Mouse (Mus musculus): ENCODE measurements around the gene Ppil6. TPM values are rescaled to one million over a fixed set of nuclear protein-coding genes. Genes with fewer than 3 reads are reported as not detected.
A peak's percentile ranks its signal among the peaks of the same experiment; 100 is the strongest.

Ppil6 gene
- polyA plus RNA-seq, 1 experiment from 2014 or later: 3.5 TPM

DNA sequence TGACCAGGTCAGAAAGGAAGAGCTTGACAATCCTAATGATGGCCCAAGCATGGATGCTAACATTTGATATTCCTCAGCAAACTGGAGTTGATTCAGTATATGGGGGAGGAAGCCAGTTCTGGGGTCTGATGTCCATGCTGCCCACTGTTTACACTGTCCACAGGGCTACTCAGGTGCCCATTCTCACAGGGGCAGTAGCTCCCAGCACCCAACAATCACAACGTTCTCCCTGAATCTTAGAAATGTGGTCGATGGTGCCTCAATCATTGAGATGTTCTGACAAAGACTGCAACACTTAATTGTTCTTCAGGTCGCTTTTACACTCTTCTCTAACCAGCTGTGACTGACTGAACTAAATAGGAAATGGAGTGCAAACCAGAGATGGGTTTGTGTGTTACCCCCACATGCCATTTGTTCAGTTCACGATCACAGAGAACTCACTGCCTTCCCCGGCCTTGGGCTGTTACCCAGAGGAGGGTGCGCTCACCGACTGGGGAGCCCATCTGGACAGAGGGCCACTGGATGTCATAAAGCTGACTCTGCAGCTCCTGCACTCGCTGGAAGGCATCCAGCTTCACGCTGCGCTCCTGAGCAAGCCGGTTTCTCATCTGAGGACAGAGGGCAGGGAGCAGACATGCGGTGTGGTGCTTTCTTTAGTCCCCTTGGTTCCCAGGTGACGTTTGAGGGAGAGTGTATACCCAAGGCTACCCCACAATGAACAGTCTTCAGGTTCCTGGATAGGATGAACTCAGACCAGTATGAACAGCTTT lies 56.3 kb downstream of the Ppil6 start:
- ATAC-seq (ENCODE audit: low read depth): no peak
- WGBS: 50% methylated on average over 13 of the region's 13 CpGs

DNA sequence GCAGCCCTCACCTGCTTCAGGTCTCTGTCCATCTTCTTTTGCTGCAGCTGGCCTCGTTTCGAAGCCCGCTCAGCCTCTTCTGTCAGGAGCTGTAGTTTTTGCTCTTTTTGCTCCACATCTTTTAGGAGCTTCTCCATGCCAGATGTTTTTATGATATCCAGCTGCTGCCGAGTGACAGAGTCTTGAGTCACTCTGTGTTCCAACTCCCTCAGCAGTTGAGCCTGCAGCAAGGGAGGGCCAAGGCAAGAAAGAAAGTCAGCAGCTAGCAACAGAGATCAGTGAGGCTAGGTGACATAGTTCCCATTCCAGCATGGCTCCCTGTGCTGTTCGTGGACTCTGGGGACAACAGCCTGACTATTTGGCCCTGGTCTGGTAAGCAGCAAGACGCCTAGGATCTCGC lies 60.5 kb downstream of the Ppil6 start:
- no peaks in the 10 kb centered on the region for H3K27me3 ChIP-seq (ENCODE audit: control insufficient read depth, insufficient read depth, low read length)
- H3K4me2 ChIP-seq (ENCODE audit: low read depth, low read length): no peak overlapping the region
- H3K4me3 ChIP-seq (ENCODE audit: low read depth, low read length): no peak overlapping the region
- H3K27ac ChIP-seq (ENCODE audit: low read depth, low read length): no peak overlapping the region
- H3K4me1 ChIP-seq (ENCODE audit: control insufficient read depth, insufficient read depth, low read length): no peaks in the 10 kb centered on the region
- no peak overlapping the region for H3K9ac ChIP-seq (replicated peaks; ENCODE audit: low read depth, low read length)
- H3K9me3 ChIP-seq (ENCODE audit: control insufficient read depth, low read length): no peaks in the 10 kb centered on the region
- ATAC-seq (ENCODE audit: low read depth): no peak
- WGBS: 84% methylated on average over 7 of the region's 7 CpGs
- no peaks in the 10 kb centered on the region for H3K36me3 ChIP-seq (ENCODE audit: control insufficient read depth, insufficient read depth, low read length)

More for the DNA sequence above, 56.3 kb downstream of the Ppil6 start:
- Histone ChIP-seq H3K4me1 (ENCODE audit: control insufficient read depth, insufficient read depth, low read length) (no peaks in the 10 kb centered on the region), H3K4me3 (ENCODE audit: low read depth, low read length) (no peak overlapping the region), H3K4me2 (ENCODE audit: low read depth, low read length) (no peak overlapping the region), H3K36me3 (ENCODE audit: control insufficient read depth, insufficient read depth, low read length) (no peaks in the 10 kb centered on the region), H3K27ac (ENCODE audit: low read depth, low read length) (no peak overlapping the region), H3K9ac (replicated peaks; ENCODE audit: low read depth, low read length) (no peak overlapping the region), H3K27me3 (ENCODE audit: control insufficient read depth, insufficient read depth, low read length) (no peaks in the 10 kb centered on the region), H3K9me3 (ENCODE audit: control insufficient read depth, low read length) (no peaks in the 10 kb centered on the region)

DNA sequence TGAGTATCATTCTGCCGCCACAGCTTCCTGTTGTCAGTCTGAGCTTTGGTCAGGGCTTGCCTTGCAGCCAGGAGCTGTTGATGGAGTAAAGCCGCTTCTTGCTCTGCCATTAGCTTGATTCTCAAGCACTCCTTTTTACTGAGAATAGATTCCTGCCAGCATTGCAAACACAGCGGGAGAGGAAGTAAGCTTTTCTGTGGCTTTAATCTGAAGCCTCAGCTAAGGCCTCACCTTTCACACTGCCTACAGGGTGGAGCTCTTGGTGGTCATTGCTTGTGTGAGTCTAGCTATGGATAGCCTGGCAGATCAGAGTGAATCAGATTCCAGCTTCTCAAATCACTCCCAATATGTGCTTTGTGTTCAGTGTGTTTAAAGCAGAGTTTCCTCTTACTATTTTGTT lies 62.1 kb downstream of the Ppil6 start:
- Histone ChIP-seq H3K9me3 (ENCODE audit: control insufficient read depth, low read length) (no peaks in the 10 kb centered on the region), H3K27ac (ENCODE audit: low read depth, low read length) (no peak overlapping the region), H3K4me1 (ENCODE audit: control insufficient read depth, insufficient read depth, low read length) (no peaks in the 10 kb centered on the region), H3K27me3 (ENCODE audit: control insufficient read depth, insufficient read depth, low read length) (no peaks in the 10 kb centered on the region), H3K9ac (replicated peaks; ENCODE audit: low read depth, low read length) (no peak overlapping the region), H3K4me3 (ENCODE audit: low read depth, low read length) (no peak overlapping the region), H3K36me3 (ENCODE audit: control insufficient read depth, insufficient read depth, low read length) (no peaks in the 10 kb centered on the region), H3K4me2 (ENCODE audit: low read depth, low read length) (no peak overlapping the region)
- ATAC-seq (ENCODE audit: low read depth): no peak
- WGBS: 40% methylated on average over 3 of the region's 3 CpGs

DNA sequence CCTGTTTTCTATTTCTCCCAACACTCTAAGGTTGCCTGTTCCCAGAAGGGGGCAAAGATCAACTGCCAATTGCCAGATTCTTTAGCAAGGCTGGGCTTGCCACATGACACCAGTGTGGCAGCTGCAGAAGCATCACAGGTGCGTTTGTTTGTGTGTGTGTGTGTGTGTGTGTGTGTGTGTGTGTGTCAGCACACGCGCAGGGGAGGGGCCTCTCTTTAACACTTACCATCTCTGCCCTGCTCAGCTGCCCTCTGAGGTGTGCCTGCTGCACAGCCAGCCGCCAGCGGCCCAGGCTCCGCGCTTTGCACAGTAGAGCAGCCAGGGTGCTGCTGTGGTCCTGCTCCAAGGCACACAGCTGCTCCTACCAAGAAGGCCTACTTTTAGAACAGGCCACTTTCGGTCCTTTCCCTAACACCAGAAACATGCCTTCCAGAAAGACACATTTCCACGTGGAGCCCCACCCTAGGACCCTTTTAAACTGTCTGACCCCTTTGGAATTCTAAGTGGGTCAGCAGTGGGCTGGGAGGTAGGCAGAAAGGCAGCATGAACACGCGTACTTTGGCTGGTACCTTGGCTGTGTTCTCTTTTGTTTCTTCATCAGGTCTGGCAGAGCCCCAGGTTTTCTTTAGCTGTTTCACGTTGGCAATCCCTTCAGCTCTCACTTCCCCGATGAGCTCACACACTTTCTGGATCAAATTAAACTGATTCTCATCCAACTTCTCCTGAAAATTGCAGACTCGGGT lies 62.8 kb downstream of the Ppil6 start:
- Histone ChIP-seq H3K4me3 (ENCODE audit: low read depth, low read length) (no peak overlapping the region), H3K27me3 (ENCODE audit: control insufficient read depth, insufficient read depth, low read length) (no peaks in the 10 kb centered on the region), H3K27ac (ENCODE audit: low read depth, low read length) (no peak overlapping the region), H3K4me1 (ENCODE audit: control insufficient read depth, insufficient read depth, low read length) (no peaks in the 10 kb centered on the region), H3K4me2 (ENCODE audit: low read depth, low read length) (no peak overlapping the region), H3K9ac (replicated peaks; ENCODE audit: low read depth, low read length) (no peak overlapping the region), H3K9me3 (ENCODE audit: control insufficient read depth, low read length) (no peaks in the 10 kb centered on the region), H3K36me3 (ENCODE audit: control insufficient read depth, insufficient read depth, low read length) (no peaks in the 10 kb centered on the region)
- 54% methylated on average over 14 of the region's 14 CpGs for WGBS
- ATAC-seq (ENCODE audit: low read depth): peak; percentile 66; the same call in 1 of the 2 replicates

DNA sequence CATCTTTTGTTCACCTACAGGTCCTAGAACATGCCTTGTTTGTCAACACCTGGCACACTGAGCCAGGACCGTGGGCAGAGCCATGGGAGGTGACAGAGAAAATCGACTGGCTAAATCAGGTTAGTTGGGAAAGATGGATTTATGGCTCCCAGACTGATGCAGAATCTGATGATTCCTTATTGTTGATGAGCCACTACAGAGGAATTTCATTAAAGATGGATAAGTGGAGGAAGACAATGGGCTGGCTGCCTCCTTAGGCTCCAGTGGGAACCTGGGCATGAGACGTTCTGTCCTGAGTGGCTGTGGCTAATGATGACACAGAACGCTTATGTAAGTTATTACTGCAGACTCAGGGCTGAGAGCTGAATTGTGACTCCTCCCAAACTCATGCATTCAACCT lies 63.5 kb downstream of the Ppil6 start:
- Histone ChIP-seq H3K4me1 (ENCODE audit: control insufficient read depth, insufficient read depth, low read length) (no peaks in the 10 kb centered on the region), H3K9me3 (ENCODE audit: control insufficient read depth, low read length) (no peaks in the 10 kb centered on the region), H3K9ac (replicated peaks; ENCODE audit: low read depth, low read length) (no peak overlapping the region), H3K27ac (ENCODE audit: low read depth, low read length) (no peak overlapping the region), H3K4me3 (ENCODE audit: low read depth, low read length) (no peak overlapping the region), H3K27me3 (ENCODE audit: control insufficient read depth, insufficient read depth, low read length) (no peaks in the 10 kb centered on the region), H3K4me2 (ENCODE audit: low read depth, low read length) (no peak overlapping the region), H3K36me3 (ENCODE audit: control insufficient read depth, insufficient read depth, low read length) (no peaks in the 10 kb centered on the region)
- no peak for ATAC-seq (ENCODE audit: low read depth)
- 69% methylated on average over 4 of the region's 4 CpGs for WGBS

DNA sequence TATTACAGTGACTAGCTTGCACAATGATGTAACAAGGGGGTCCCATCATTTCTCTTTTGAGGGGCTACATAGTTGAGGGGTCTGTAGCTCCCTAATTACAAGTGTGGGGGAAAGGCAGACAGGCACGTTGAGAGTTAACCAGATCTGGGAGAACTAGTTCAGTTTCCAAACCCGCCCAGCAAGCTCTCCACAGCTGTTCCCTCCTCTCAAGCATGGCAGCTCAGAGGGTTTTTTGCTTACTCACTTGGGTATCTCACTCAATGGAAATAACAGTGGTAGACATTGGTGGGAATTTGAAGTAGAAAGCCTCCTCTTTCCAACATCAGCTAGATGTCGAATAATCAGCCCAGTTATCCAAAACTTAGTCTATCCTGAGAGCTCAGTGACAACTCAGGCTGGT lies 64.8 kb downstream of the Ppil6 start:
- Histone ChIP-seq H3K27me3 (ENCODE audit: control insufficient read depth, insufficient read depth, low read length) (no peaks in the 10 kb centered on the region), H3K4me2 (ENCODE audit: low read depth, low read length) (no peak overlapping the region), H3K36me3 (ENCODE audit: control insufficient read depth, insufficient read depth, low read length) (no peaks in the 10 kb centered on the region), H3K9me3 (ENCODE audit: control insufficient read depth, low read length) (no peaks in the 10 kb centered on the region), H3K27ac (ENCODE audit: low read depth, low read length) (no peak overlapping the region), H3K4me3 (ENCODE audit: low read depth, low read length) (no peak overlapping the region), H3K4me1 (ENCODE audit: control insufficient read depth, insufficient read depth, low read length) (no peaks in the 10 kb centered on the region), H3K9ac (replicated peaks; ENCODE audit: low read depth, low read length) (no peak overlapping the region)
- no peak for ATAC-seq (ENCODE audit: low read depth)
- WGBS: 90% methylated on average over 3 of the region's 3 CpGs

DNA sequence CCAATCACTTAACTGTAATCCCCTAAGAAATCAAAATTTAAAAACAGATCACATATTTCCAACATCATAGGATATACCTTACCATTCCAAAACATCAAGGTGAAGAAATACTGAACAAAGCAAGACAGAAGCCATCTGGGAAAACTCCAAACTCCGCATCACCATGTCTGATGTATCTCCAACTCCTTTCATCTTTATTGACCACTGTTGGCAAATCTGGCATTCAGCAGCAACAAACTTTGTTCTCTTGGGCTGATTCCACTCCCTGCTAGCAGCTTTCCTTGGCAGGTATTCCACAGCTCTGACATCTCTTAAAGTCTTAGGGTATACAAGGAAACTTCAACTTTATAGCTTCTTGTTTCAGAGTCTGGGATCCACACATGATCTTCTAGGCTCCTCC lies 68.2 kb downstream of the Ppil6 start:
- no peaks in the 10 kb centered on the region for H3K27me3 ChIP-seq (ENCODE audit: control insufficient read depth, insufficient read depth, low read length)
- no peak for ATAC-seq (ENCODE audit: low read depth)
- no peak overlapping the region for H3K4me3 ChIP-seq (ENCODE audit: low read depth, low read length)
- no peak overlapping the region for H3K9ac ChIP-seq (replicated peaks; ENCODE audit: low read depth, low read length)
- H3K4me2 ChIP-seq (ENCODE audit: low read depth, low read length): no peak overlapping the region
- no peak overlapping the region for H3K27ac ChIP-seq (ENCODE audit: low read depth, low read length)
- H3K36me3 ChIP-seq (ENCODE audit: control insufficient read depth, insufficient read depth, low read length): no peaks in the 10 kb centered on the region
- no peaks in the 10 kb centered on the region for H3K9me3 ChIP-seq (ENCODE audit: control insufficient read depth, low read length)
- WGBS: 100% methylated on average over 1 of the region's 1 CpGs
- no peaks in the 10 kb centered on the region for H3K4me1 ChIP-seq (ENCODE audit: control insufficient read depth, insufficient read depth, low read length)

DNA sequence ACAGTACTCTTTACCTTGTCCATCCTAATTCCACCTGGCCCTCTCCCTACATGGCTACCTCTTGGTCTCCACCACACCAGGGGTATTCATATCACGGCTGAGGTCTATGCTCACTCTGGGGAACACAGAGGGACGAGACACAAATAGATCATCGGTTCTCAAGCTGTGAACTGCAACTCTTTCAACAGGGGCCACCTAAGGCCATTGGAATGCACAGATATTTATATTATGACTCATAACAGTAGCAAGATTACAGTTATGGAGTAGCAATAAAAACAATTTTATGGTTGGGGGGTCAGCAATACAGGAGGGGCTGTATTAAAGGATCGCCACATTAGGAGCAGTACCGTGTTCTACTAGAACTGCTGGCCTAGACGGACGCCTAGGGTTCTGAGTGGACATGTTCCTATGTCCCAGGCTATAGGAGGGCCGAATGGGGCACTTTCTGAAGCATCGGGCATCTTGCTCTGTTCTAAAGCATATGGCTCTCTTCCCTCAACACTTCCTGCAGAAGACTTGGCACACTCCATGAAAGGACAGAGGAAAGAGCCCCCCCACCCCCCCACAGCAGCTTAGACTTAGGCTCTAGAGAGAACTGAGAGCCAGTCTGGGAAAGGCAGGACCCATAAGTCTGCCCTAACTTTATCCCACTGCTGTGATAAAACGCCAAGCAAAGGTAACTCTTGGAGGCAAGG lies 71.6 kb downstream of the Ppil6 start:
- Histone ChIP-seq H3K4me3 (ENCODE audit: low read depth, low read length) (no peak overlapping the region), H3K9me3 (ENCODE audit: control insufficient read depth, low read length) (no peaks in the 10 kb centered on the region), H3K4me1 (ENCODE audit: control insufficient read depth, insufficient read depth, low read length) (no peaks in the 10 kb centered on the region), H3K9ac (replicated peaks; ENCODE audit: low read depth, low read length) (no peak overlapping the region), H3K36me3 (ENCODE audit: control insufficient read depth, insufficient read depth, low read length) (no peaks in the 10 kb centered on the region), H3K4me2 (ENCODE audit: low read depth, low read length) (no peak overlapping the region), H3K27me3 (ENCODE audit: control insufficient read depth, insufficient read depth, low read length) (no peaks in the 10 kb centered on the region), H3K27ac (ENCODE audit: low read depth, low read length) (no peak overlapping the region)
- 91% methylated on average over 10 of the region's 10 CpGs for WGBS
- no peak for ATAC-seq (ENCODE audit: low read depth)
